Mouse (Mus musculus) thymus, adult 2 months (tissue): Measurements from ENCODE around the gene Cmah. TPM values are rescaled to one million over a fixed set of nuclear protein-coding genes. Genes with fewer than 3 reads are reported as not detected.

ENCODE experiments used
- DNase-seq: peaks from one replicate; pipeline ENCODE4 v3.0.0; 2021
- H3K27ac ChIP-seq: fragments of 200-500 bp; 2 replicates; pipeline ENCODE4 v1.5.1; 2012; ENCODE audit warnings: low read length, control low read depth; ENCODE audit not compliant: control insufficient read depth, insufficient read depth
- H3K27me3 ChIP-seq: fragments of 200-500 bp; 2 replicates; pipeline ENCODE4 v1.6.1; 2012; ENCODE audit warnings: mild to moderate bottlenecking, low read length, moderate library complexity, mixed read lengths; ENCODE audit not compliant: control insufficient read depth, insufficient read depth
- H3K36me3 ChIP-seq: fragments of 200-500 bp; 2 replicates; pipeline ENCODE4 v1.6.1; 2012; ENCODE audit warnings: mild to moderate bottlenecking, low read length, moderate library complexity; ENCODE audit not compliant: control insufficient read depth, insufficient read depth
- H3K4me1 ChIP-seq: fragments of 200-500 bp; replicated peaks from 2 replicates; pipeline ENCODE4 v1.6.1; 2012; ENCODE audit warnings: low read length; ENCODE audit not compliant: control insufficient read depth, insufficient read depth
- H3K4me3 ChIP-seq: fragments of 200-500 bp; 2 replicates; pipeline ENCODE4 v1.5.1; 2012; ENCODE audit warnings: mild to moderate bottlenecking, low read length, control low read depth, moderate library complexity; ENCODE audit not compliant: control insufficient read depth, insufficient read depth
- CTCF ChIP-seq: fragments of 200-500 bp; IDR thresholded peaks from 2 replicates; pipeline ENCODE4 v1.5.1; 2012; ENCODE audit warnings: mild to moderate bottlenecking, control low read depth, low read length, moderate library complexity, borderline replicate concordance; ENCODE audit not compliant: control insufficient read depth, poor library complexity, insufficient read depth; ENCODE audit errors: extremely low read depth
- POLR2A ChIP-seq: fragments of 200-500 bp; IDR thresholded peaks from 2 replicates; pipeline ENCODE4 v1.6.1; 2012; ENCODE audit warnings: mild to moderate bottlenecking, low read length, control low read depth, moderate library complexity; ENCODE audit not compliant: control insufficient read depth, poor library complexity, insufficient read depth; ENCODE audit errors: extremely low read depth
- WGBS: fragments of 180-500 bp; shearing (Covaris S2); methylation state at CpG from one replicate; pipeline ENCODE4 v1.1.7; 2018; 5-methylcytosine and 5-hydroxymethylcytosine counted together
- polyA plus RNA-seq: library from polyadenylated mRNA; depleted of rRNA; stranded (reverse); fragments of >200 nt; gene quantifications from 2 replicates; pipeline ENCODE4 v1.2.3, GENCODE M21; 2012

Gene Cmah
- polyA plus RNA-seq, 1 experiment = 14.7 TPM

- Histone ChIP-seq H3K36me3 (no peaks in the 10 kb centered on the region), H3K27me3 (no peaks in the 10 kb centered on the region), H3K4me1 (peaks cover 19% of the 10 kb centered on the region), H3K4me3 (no peak overlapping the region), H3K27ac (no peak overlapping the region)
- TF ChIP-seq POLR2A = no peak
- TF ChIP-seq CTCF = no peak
- DNase-seq = no peak
These were observed 12.7 kb downstream of the Cmah start for GRCm38 (mm10) chr13:24339907-24340306.

GRCm38 (mm10) chr13:24340462-24340861, 13.3 kb downstream of the Cmah start:
- no peaks in the 10 kb centered on the region for H3K27me3 ChIP-seq
- no peak for TF ChIP-seq CTCF
- TF ChIP-seq POLR2A = no peak
- peaks cover 19% of the 10 kb centered on the region for H3K4me1 ChIP-seq
- H3K36me3 ChIP-seq = no peaks in the 10 kb centered on the region
- no peak overlapping the region; the same call in 1 of the 2 replicates for H3K27ac ChIP-seq
- 81% methylated on average over 6 of the region's 6 CpGs for WGBS
- H3K4me3 ChIP-seq = no peak overlapping the region
- no peak for DNase-seq

GRCm38 (mm10) chr13:24342091-24342490, 14.9 kb downstream of the Cmah start:
- 12% methylated on average over 4 of the region's 4 CpGs for WGBS
- no peak for TF ChIP-seq POLR2A
- no peak for DNase-seq

GRCm38 (mm10) chr13:24353004-24353403, 25.8 kb downstream of the Cmah start:
- TF ChIP-seq POLR2A (no peak), CTCF (no peak)
- Histone ChIP-seq H3K36me3 (no peaks in the 10 kb centered on the region), H3K4me1 (no peaks in the 10 kb centered on the region), H3K4me3 (no peak overlapping the region), H3K27me3 (no peaks in the 10 kb centered on the region), H3K27ac (no peak overlapping the region)
- WGBS = 98% methylated on average over 5 of the region's 5 CpGs
- no peak for DNase-seq

More at GRCm38 (mm10) chr13:24342091-24342490, 14.9 kb downstream of the Cmah start:
- no peak overlapping the region for H3K4me3 ChIP-seq
- H3K36me3 ChIP-seq = no peaks in the 10 kb centered on the region
- peak overlapping the region; percentile 18; the same call in 1 of the 2 replicates for H3K27ac ChIP-seq
- no peaks in the 10 kb centered on the region for H3K27me3 ChIP-seq
- peaks cover 19% of the 10 kb centered on the region for H3K4me1 ChIP-seq

- Histone ChIP-seq H3K36me3 (no peaks in the 10 kb centered on the region), H3K4me3 (no peak overlapping the region), H3K27me3 (no peaks in the 10 kb centered on the region), H3K27ac (no peak overlapping the region), H3K4me1 (no peaks in the 10 kb centered on the region)
- no peak for DNase-seq
- no peak for TF ChIP-seq CTCF
- TF ChIP-seq POLR2A = no peak
- WGBS = 97% methylated on average over 5 of the region's 5 CpGs
These were observed 27.5 kb downstream of the Cmah start for GRCm38 (mm10) chr13:24354751-24355150.

- Histone ChIP-seq H3K27ac (no peak overlapping the region), H3K4me3 (no peak overlapping the region), H3K27me3 (no peaks in the 10 kb centered on the region), H3K36me3 (no peaks in the 10 kb centered on the region), H3K4me1 (no peaks in the 10 kb centered on the region)
- DNase-seq = no peak
- TF ChIP-seq CTCF = no peak
- 100% methylated on average over 1 of the region's 1 CpGs for WGBS
These were observed 32.0 kb downstream of the Cmah start for GRCm38 (mm10) chr13:24359181-24359580.

- H3K4me1 ChIP-seq = no peaks in the 10 kb centered on the region; the same call in 1 of the 2 replicates
- no peaks in the 10 kb centered on the region for H3K36me3 ChIP-seq
- no peak overlapping the region for H3K27ac ChIP-seq
- TF ChIP-seq POLR2A (no peak), CTCF (no peak)
- H3K27me3 ChIP-seq = no peaks in the 10 kb centered on the region
- H3K4me3 ChIP-seq = no peak overlapping the region
- WGBS = 96% methylated on average over 6 of the region's 6 CpGs
- no peak for DNase-seq
These were observed 38.0 kb downstream of the Cmah start for GRCm38 (mm10) chr13:24365191-24365590.
